Mouse (Mus musculus) lung, postnatal 25 days (tissue): ENCODE results near the gene Olfr1279.
"Not testable (repeated sequence)": the region's sequence is repeated elsewhere in the genome, so short reads cannot be mapped to it uniquely, and the experiment has no call there.

Experiments
- DNase-seq: peaks from one replicate; pipeline ENCODE4 v3.0.0; 2022; ENCODE audit warnings: low spot score

Olfr1279 gene

DNA sequence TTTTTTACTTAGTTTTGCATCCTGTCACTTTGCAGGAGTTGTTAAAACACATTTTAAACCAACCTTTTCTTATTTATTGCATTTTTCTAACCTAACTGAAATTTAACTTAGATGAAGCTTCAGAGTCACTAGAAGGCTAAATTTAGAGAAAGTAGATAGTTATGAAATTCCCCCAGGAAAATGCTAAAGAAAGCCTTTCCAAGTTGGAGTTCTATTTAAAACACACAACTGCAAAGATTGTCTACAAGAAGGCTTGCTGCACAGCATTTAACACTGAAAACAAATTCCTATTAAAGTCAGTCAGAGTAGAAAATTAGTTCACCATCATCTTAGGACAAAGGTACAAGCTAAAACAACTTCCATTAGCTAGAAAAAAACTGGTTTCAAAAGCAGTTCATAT is at the start of gene Olfr1279:
Gene Olfr1279, plus strand, starts transcription at position 262 of the 400 bp plus-strand sequence.
- DNase-seq, result no peak

- DNase-seq, result no peak
Observed at GRCm38 (mm10) chr2:111254216-111254615, 46.2 kb upstream of the Olfr1279 start, which contains the start of gene Olfr1276. TSS of gene Olfr1276 (plus strand) at chr2:111254516.

GRCm38 (mm10) chr2:111274006-111274405 is 26.4 kb upstream of the Olfr1279 start, which contains the start of gene Olfr1277:
TSS of gene Olfr1277 (minus strand) at chr2:111274106.
- DNase-seq, result no peak

DNA sequence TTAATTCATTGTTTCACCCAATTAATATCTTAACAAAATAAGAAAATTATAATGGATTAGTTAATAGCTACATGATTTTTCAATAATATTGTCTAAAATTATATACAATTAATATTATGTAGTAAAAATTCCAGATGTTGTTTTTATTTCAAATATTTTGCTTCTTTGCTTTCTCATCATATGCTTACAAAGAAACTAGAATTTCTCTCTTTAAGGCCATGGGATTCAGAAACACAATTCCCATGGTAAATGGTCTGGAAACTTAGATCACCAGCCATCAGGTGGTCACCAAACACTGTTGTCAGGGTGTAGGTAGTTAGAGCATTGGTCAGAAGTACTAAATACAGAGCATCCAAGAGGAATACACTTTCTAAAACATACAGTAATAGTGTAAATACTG is 10.6 kb upstream of the Olfr1279 start, which contains the start of gene Olfr1278:
Gene Olfr1278, plus strand, starts transcription at position 301 of the 400 bp plus-strand sequence.
- DNase-seq, result no peak

DNA sequence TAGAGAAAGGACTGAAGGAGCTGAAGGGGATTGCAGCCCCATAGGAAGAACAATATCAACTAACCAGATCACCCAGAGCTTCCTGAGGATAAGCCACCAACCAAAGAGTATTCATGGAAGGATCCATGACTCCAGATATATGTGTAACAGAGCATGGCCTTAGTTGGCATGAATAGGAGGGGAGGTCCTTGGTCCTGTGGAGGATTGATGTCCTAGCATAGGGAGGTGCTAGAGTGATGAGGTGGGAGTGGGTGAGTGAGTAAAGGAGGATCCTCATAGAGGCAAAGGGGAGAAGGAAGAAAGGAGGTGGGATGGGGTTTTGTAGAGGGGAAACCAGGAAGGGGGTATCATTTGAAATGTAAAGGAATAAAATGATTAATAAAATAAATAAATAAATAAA is 1.9 kb upstream of the Olfr1279 start:
- no peak for DNase-seq

GRCm38 (mm10) chr2:111313717-111314116 is 13.3 kb downstream of the Olfr1279 start, which contains the start of gene Olfr1280:
TSS of gene Olfr1280 (plus strand) at chr2:111314017.
- no peak for DNase-seq

- no peak for DNase-seq
Observed at GRCm38 (mm10) chr2:111326220-111326619, 25.8 kb downstream of the Olfr1279 start, which contains the start of gene Olfr1281. TSS of gene Olfr1281 (plus strand) at chr2:111326520.

GRCm38 (mm10) chr2:111333721-111334120 is 33.3 kb downstream of the Olfr1279 start:
- DNase-seq, result not testable (repeated sequence)

GRCm38 (mm10) chr2:111335976-111336375 is 35.5 kb downstream of the Olfr1279 start, which contains the start of gene Olfr1282:
TSS of gene Olfr1282 (minus strand) at chr2:111336076.
- DNase-seq, result no peak
